Mouse (Mus musculus): Measurements from ENCODE around the gene Serpina3a.

GRCm38 (mm10) chr12:104091303-104091702, 21.2 kb upstream of the Serpina3a start:
- no peak for TF ChIP-seq CTCF (IDR thresholded peaks at IDR 0.05; ENCODE audit: control insufficient read depth, insufficient read depth, insufficient read length)
- no peak for TF ChIP-seq USF1 (IDR thresholded peaks at IDR 0.05; ENCODE audit: low read depth)
- TF ChIP-seq MAX (IDR thresholded peaks at IDR 0.05), result no peak
- no peak for TF ChIP-seq MYOG (IDR thresholded peaks at IDR 0.05; ENCODE audit: control insufficient read depth, extremely low read depth, insufficient read length)
- no peak for TF ChIP-seq CEBPB (IDR thresholded peaks at IDR 0.05; ENCODE audit: low read depth)
